Mouse (Mus musculus): ENCODE data around the gene Nutf2.

DNA sequence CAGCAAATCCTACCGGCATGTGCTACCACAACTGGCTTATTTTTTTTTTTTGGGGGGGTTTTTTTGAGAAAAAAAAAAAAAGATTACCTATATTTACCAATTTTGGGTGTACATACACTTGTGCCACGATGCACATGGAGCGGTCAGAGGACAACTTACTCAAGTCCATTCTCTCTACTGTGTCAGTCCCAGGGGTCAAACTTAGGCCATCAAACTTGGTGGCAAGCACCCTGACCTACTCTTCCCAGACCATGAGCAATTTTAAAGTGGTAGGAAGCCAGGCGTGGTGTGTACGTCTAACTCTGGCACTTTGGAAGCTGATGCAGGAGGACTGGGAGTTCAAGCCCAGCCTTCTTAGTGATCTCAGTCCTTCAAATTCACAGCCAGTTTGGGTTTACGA lies 47.1 kb upstream of the Nutf2 start:
- TF ChIP-seq GATA1 (IDR thresholded peaks at IDR 0.05; ENCODE audit: borderline replicate concordance, low read length) (no peak), FLI1 (IDR thresholded peaks at IDR 0.05; ENCODE audit: low read length) (no peak)
